Mouse (Mus musculus) hindbrain, embryonic 11.5 days (tissue): ENCODE measurements at regions not wholly inside any gene's neighbourhood (a gene's known extent, or its start where the extent isn't known, plus 50 kb on each side); places are given as distances from the start of the nearest gene placed in this dataset.

Source experiments
- ATAC-seq: fragments of 200-750 bp; cut with Nextera tagmentation; 2 replicates; pipeline ENCODE4 v1.8.0; 2017; ENCODE audit warnings: mild to moderate bottlenecking, moderate TSS enrichment, moderate library complexity; ENCODE audit not compliant: low FRiP score
- DNase-seq: peaks from one replicate; pipeline ENCODE4 v3.0.0-alpha.2; 2015; ENCODE audit warnings: low spot score
- H3K27ac ChIP-seq: fragments of 300-500 bp; sonication (generic); 2 replicates; pipeline ENCODE4 v1.5.1; 2014; ENCODE audit warnings: mild to moderate bottlenecking, low read depth, low read length
- H3K27me3 ChIP-seq: fragments of 300-500 bp; sonication (generic); 2 replicates; pipeline ENCODE4 v1.6.1; 2014; ENCODE audit warnings: mild to moderate bottlenecking, low read length, moderate library complexity, mixed read lengths; ENCODE audit not compliant: control insufficient read depth, insufficient read depth
- H3K36me3 ChIP-seq: fragments of 300-500 bp; sonication (generic); 2 replicates; pipeline ENCODE4 v1.6.1; 2014; ENCODE audit warnings: mild to moderate bottlenecking, low read length, moderate library complexity, mixed read lengths; ENCODE audit not compliant: control insufficient read depth, insufficient read depth
- H3K4me1 ChIP-seq: fragments of 300-500 bp; sonication (generic); replicated peaks from 2 replicates; pipeline ENCODE4 v1.6.1; 2014; ENCODE audit warnings: low read length, mixed read lengths; ENCODE audit not compliant: control insufficient read depth, insufficient read depth
- H3K4me2 ChIP-seq: fragments of 300-500 bp; sonication (generic); replicated peaks from 2 replicates; pipeline ENCODE4 v1.6.1; 2014; ENCODE audit warnings: mild to moderate bottlenecking, low read depth, low read length
- H3K4me3 ChIP-seq: fragments of 300-500 bp; sonication (generic); 2 replicates; pipeline ENCODE4 v1.5.1; 2014; ENCODE audit warnings: low read depth, low read length
- H3K9ac ChIP-seq: fragments of 300-500 bp; sonication (generic); 2 replicates; pipeline ENCODE4 v1.6.1; 2014; ENCODE audit warnings: low read depth, low read length
- H3K9me3 ChIP-seq: fragments of 300-500 bp; sonication (generic); 2 replicates; pipeline ENCODE4 v1.6.1; 2016; ENCODE audit warnings: low read length; ENCODE audit not compliant: control insufficient read depth
- WGBS: fragments of 180-500 bp; shearing (Covaris S2); extraction: QIAGEN DNeasy Blood & Tissue Kit; methylation state at CpG from one replicate; pipeline ENCODE4 v1.1.7; 2014; 5-methylcytosine and 5-hydroxymethylcytosine counted together

GRCm38 (mm10) chr14:93972858-93973257 lies 82.4 kb upstream of the Pcdh9 start:
- Histone ChIP-seq H3K27me3 (no peaks in the 10 kb centered on the region), H3K36me3 (no peaks in the 10 kb centered on the region), H3K4me2 (no peak overlapping the region), H3K4me3 (no peak overlapping the region), H3K27ac (no peak overlapping the region), H3K9me3 (no peaks in the 10 kb centered on the region), H3K9ac (no peak overlapping the region), H3K4me1 (no peaks in the 10 kb centered on the region)
- ATAC-seq (no peak), DNase-seq (no peak)
- 95% methylated on average over 4 of the region's 4 CpGs for WGBS

GRCm38 (mm10) chr14:93972174-93972837 lies 81.8 kb upstream of the Pcdh9 start:
- Histone ChIP-seq H3K27ac (no peak overlapping the region), H3K9ac (no peak overlapping the region), H3K27me3 (no peaks in the 10 kb centered on the region), H3K4me3 (no peak overlapping the region), H3K4me1 (no peaks in the 10 kb centered on the region), H3K9me3 (no peaks in the 10 kb centered on the region), H3K4me2 (no peak overlapping the region), H3K36me3 (no peaks in the 10 kb centered on the region)
- DNase-seq (no peak), ATAC-seq (no peak)
- WGBS = 90% methylated on average over 3 of the region's 3 CpGs

GRCm38 (mm10) chr14:93966933-93967332 lies 76.5 kb upstream of the Pcdh9 start:
- no peaks in the 10 kb centered on the region for H3K27me3 ChIP-seq
- 72% methylated on average over 2 of the region's 2 CpGs for WGBS
- no peak overlapping the region for H3K27ac ChIP-seq
- H3K4me2 ChIP-seq = no peak overlapping the region
- H3K4me3 ChIP-seq = no peak overlapping the region
- H3K36me3 ChIP-seq = no peaks in the 10 kb centered on the region
- no peaks in the 10 kb centered on the region for H3K9me3 ChIP-seq
- no peak overlapping the region for H3K9ac ChIP-seq
- DNase-seq = no peak
- no peaks in the 10 kb centered on the region for H3K4me1 ChIP-seq
- no peak for ATAC-seq

GRCm38 (mm10) chr14:93962677-93963049 lies 72.2 kb upstream of the Pcdh9 start:
- DNase-seq (no peak), ATAC-seq (peak; percentile 78; the same call in 1 of the 2 replicates)
- Histone ChIP-seq H3K36me3 (no peaks in the 10 kb centered on the region), H3K4me2 (no peak overlapping the region), H3K9ac (no peak overlapping the region), H3K27ac (no peak overlapping the region), H3K9me3 (no peaks in the 10 kb centered on the region), H3K4me3 (no peak overlapping the region), H3K27me3 (no peaks in the 10 kb centered on the region), H3K4me1 (no peaks in the 10 kb centered on the region)
- WGBS = 68% methylated on average over 2 of the region's 2 CpGs

- Histone ChIP-seq H3K27me3 (no peaks in the 10 kb centered on the region), H3K9ac (no peak overlapping the region), H3K36me3 (no peaks in the 10 kb centered on the region), H3K4me2 (no peak overlapping the region), H3K4me3 (no peak overlapping the region), H3K27ac (no peak overlapping the region), H3K4me1 (no peaks in the 10 kb centered on the region), H3K9me3 (no peaks in the 10 kb centered on the region)
- ATAC-seq = peak; percentile 76; the same call in 1 of the 2 replicates
- DNase-seq = no peak
Observed at GRCm38 (mm10) chr14:93961963-93962676, 71.6 kb upstream of the Pcdh9 start.
